Mouse (Mus musculus) central nervous system, embryonic 14 days (tissue): ENCODE results near the gene Banf1. TPM values are rescaled to one million over a fixed set of nuclear protein-coding genes. Genes with fewer than 3 reads are reported as not detected.

Experiments
- polyA plus RNA-seq: library from polyadenylated mRNA; depleted of rRNA; stranded (reverse); fragments of >200 nt; gene quantifications from 2 replicates; pipeline ENCODE4 v1.2.3, GENCODE M21; 2012; rRNA removed

Gene Banf1
- 200 and 202 TPM in 2 replicates for polyA plus RNA-seq

GRCm38 (mm10) chr19:5367053-5367359, at the start of gene Banf1:
TSS of gene Banf1 (minus strand) at chr19:5367168.

GRCm38 (mm10) chr19:5402293-5402692, 35.3 kb upstream of the Banf1 start, which contains the start of gene Tsga10ip:
TSS of gene Tsga10ip (minus strand) at chr19:5402526.

GRCm38 (mm10) chr19:5388588-5389242, 21.7 kb upstream of the Banf1 start, which contains the start of gene Sart1:
TSS of gene Sart1 (minus strand) at chr19:5388703.

GRCm38 (mm10) chr19:5366175-5367052, 554 bp downstream of the Banf1 start, which contains the start of gene Eif1ad:
TSS of gene Eif1ad (plus strand) at chr19:5366741.

GRCm38 (mm10) chr19:5349502-5349873, 17.5 kb downstream of the Banf1 start, which contains the start of gene Cst6:
TSS of gene Cst6 (minus strand) at chr19:5349574.

GRCm38 (mm10) chr19:5335441-5335840, 31.5 kb downstream of the Banf1 start, which contains the start of gene Catsper1:
TSS of gene Catsper1 (plus strand) at chr19:5335741.

Other genes starting within 250 kb of the Banf1 start
- 109 and 115 TPM in 2 replicates for gene Klc2, start 248.6 kb downstream of the Banf1 start, polyA plus RNA-seq
- gene Pacs1, start 94.0 kb downstream of the Banf1 start, polyA plus RNA-seq, result 45.1 and 54.2 TPM in 2 replicates
- gene Sf3b2, start 71.7 kb downstream of the Banf1 start, polyA plus RNA-seq, result 197 and 209 TPM in 2 replicates
- gene Gal3st3, start 68.8 kb downstream of the Banf1 start, polyA plus RNA-seq, result 35.0 and 36.4 TPM in 2 replicates
- gene Catsper1, start 31.4 kb downstream of the Banf1 start, polyA plus RNA-seq, result not detected in 2 replicates
- gene Cst6, start 17.6 kb downstream of the Banf1 start, polyA plus RNA-seq, result 2.2 and 2.4 TPM in 2 replicates
- gene Eif1ad, start 427 bp downstream of the Banf1 start, polyA plus RNA-seq, result 42.2 and 43.6 TPM in 2 replicates
- 89.8 and 93.4 TPM in 2 replicates for gene Sart1, start 21.5 kb upstream of the Banf1 start, polyA plus RNA-seq
- gene Tsga10ip, start 35.4 kb upstream of the Banf1 start, polyA plus RNA-seq, result 0.05 TPM in 1 of 2 replicates, not detected in the other
- gene Drap1, start 57.8 kb upstream of the Banf1 start, polyA plus RNA-seq, result 304 and 309 TPM in 2 replicates
- 76.5 and 85.9 TPM in 2 replicates for gene AI837181, start 58.0 kb upstream of the Banf1 start, polyA plus RNA-seq
- gene Fosl1, start 80.4 kb upstream of the Banf1 start, polyA plus RNA-seq, result 0.05 TPM in 1 of 2 replicates, not detected in the other
- 10.6 and 11.6 TPM in 2 replicates for gene Ccdc85b, start 90.7 kb upstream of the Banf1 start, polyA plus RNA-seq
- 216 and 221 TPM in 2 replicates for gene Fibp, start 93.4 kb upstream of the Banf1 start, polyA plus RNA-seq
- gene Ctsw, start 101.3 kb upstream of the Banf1 start, polyA plus RNA-seq, result 2.6 and 2.7 TPM in 2 replicates
- gene Efemp2, start 106.8 kb upstream of the Banf1 start, polyA plus RNA-seq, result 50.0 and 85.2 TPM in 2 replicates
- gene Mus81, start 121.2 kb upstream of the Banf1 start, polyA plus RNA-seq, result 57.1 and 64.2 TPM in 2 replicates
- 1,583 and 1,664 TPM in 2 replicates for gene Cfl1, start 123.3 kb upstream of the Banf1 start, polyA plus RNA-seq
- 3.8 and 4.0 TPM in 2 replicates for gene 1700020D05Rik, start 136.6 kb upstream of the Banf1 start, polyA plus RNA-seq
- gene Snx32, start 143.4 kb upstream of the Banf1 start, polyA plus RNA-seq, result 103 and 108 TPM in 2 replicates
- 0.05 and 0.56 TPM in 2 replicates for gene Ovol1, start 193.5 kb upstream of the Banf1 start, polyA plus RNA-seq
- 2.4 and 2.5 TPM in 2 replicates for gene Ap5b1, start 200.9 kb upstream of the Banf1 start, polyA plus RNA-seq
- gene Rnaseh2c, start 234.7 kb upstream of the Banf1 start, polyA plus RNA-seq, result 90.9 and 107 TPM in 2 replicates
- gene Kat5, start 243.1 kb upstream of the Banf1 start, polyA plus RNA-seq, result 155 and 159 TPM in 2 replicates